Mouse (Mus musculus) hindbrain, embryonic 15.5 days (tissue): ENCODE measurements around the gene Mrpl39. TPM values are rescaled to one million over a fixed set of nuclear protein-coding genes. Genes with fewer than 3 reads are reported as not detected.

Experiments used
- microRNA counts: library from miRNA; unstranded; fragments of <30 nt; microRNA quantifications from one replicate; lab custom pipeline; 2016
- microRNA-seq: library from miRNA; unstranded; fragments of <30 nt; microRNA quantifications from one replicate; pipeline ENCODE4, GENCODE M21; 2016
- polyA plus RNA-seq: library from polyadenylated mRNA; unstranded; fragments of >200 nt; fragmentation: Nextera tagmentation; extraction: Ambion mirVana; gene quantifications from 2 replicates; pipeline ENCODE4 v1.2.1, GENCODE M21; 2015

Mrpl39 gene
- polyA plus RNA-seq, 1 experiment from 2014 or later = 35.6 TPM

MicroRNA genes within 50 kb of the gene (microRNA counts, 519-probe panel; counts per million panel counts)
- microRNA mmu-miR-155 (lab: Ali Mortazavi, UCI) = not detected

Small RNAs within 50 kb of the gene (microRNA-seq; reads per million reads assigned to microRNA genes)
- 154 reads per million, percentile 57 among the genes with 10 or more reads in this experiment for gene Mir155

Other genes with a start within 250 kb of the Mrpl39 start
- gene A730009L09Rik, start 220.6 kb downstream of the Mrpl39 start, polyA plus RNA-seq = 0.09 and 0.30 TPM in 2 replicates
- gene Jam2, start 38.4 kb upstream of the Mrpl39 start, polyA plus RNA-seq = 23.1 and 23.8 TPM in 2 replicates
- 17.5 and 18.4 TPM in 2 replicates for gene Gabpa, start 99.2 kb upstream of the Mrpl39 start, polyA plus RNA-seq
- gene Atp5j, start 99.9 kb upstream of the Mrpl39 start, polyA plus RNA-seq = 767 and 825 TPM in 2 replicates